27 mouse cellular contexts compared by ENCODE assay signal in genomic region chr17:22118770-22119169, GRCm38 (mm10). TPM values are rescaled to one million over a fixed set of nuclear protein-coding genes. Genes with fewer than 3 reads are reported as not detected.
A peak's percentile ranks its signal among the peaks of the same experiment; 100 is the strongest.
DNase-seq lines count a peak whose midpoint lies in the region; ATAC-seq and TF ChIP-seq lines count a peak whose summit lies in the region.
"Had no signal": no experiment of that assay in that cellular context is flagged by ENCODE, and none has a peak within 500 bp of the region (broad histone marks: within the 10 kb centered on the region; RNA-seq: fewer than 3 reads in every experiment).

No protein-coding gene starts in this region.

- H3K9ac ChIP-seq in ES-Bruce4 (ENCODE audit: low read depth, poor library complexity, severe bottlenecking), result no peak overlapping the region
- H3K9ac ChIP-seq in ES-E14 (ENCODE audit: insufficient read depth, low read depth, low read length, poor library complexity, severe bottlenecking), result no peak overlapping the region
- H3K9ac ChIP-seq in liver, embryonic 12.5 days, result no peak overlapping the region
- H3K9ac ChIP-seq: embryonic facial prominence, embryonic 13.5 days; embryonic facial prominence, embryonic 15.5 days; forebrain, embryonic 13.5 days; forebrain, embryonic 15.5 days; forebrain, postnatal 0 days had no signal

- DNase-seq in ES-E14 (ENCODE audit: low read depth, low spot score) (peak; percentile 61), WW6 (ENCODE audit: low read depth, low spot score) (peak; percentile 13)
- no peak for DNase-seq in layer of hippocampus, postnatal 10 days (ENCODE audit: low spot score in 2 of 2)
- no peak for DNase-seq in layer of hippocampus, postnatal 14 days (ENCODE audit: low spot score in 2 of 2)
- DNase-seq: adrenal gland, adult 8-10 months; adrenal gland, postnatal 25 days; B cell, adult 2 months; cerebellum, adult 11 months; cerebellum, adult 18-20 months; cerebellum, adult 8-10 months; cerebellum, adult 9-11 months; cerebellum, postnatal 14 days; cerebellum, postnatal 36 days; embryo, embryonic 11 days; forebrain, postnatal 0 days had no signal

- no peak for TF ChIP-seq POLR2A in ES-Bruce4 (IDR thresholded peaks at IDR 0.05; ENCODE audit: insufficient read depth, low read length)

- H3K36me3 ChIP-seq in ES-Bruce4 (ENCODE audit: control insufficient read depth, insufficient read depth, low read length, poor library complexity, severe bottlenecking), result no peaks in the 10 kb centered on the region
- no peaks in the 10 kb centered on the region for H3K36me3 ChIP-seq in ES-E14 (ENCODE audit: control insufficient read depth, insufficient read depth, low read length, poor library complexity, severe bottlenecking)
- H3K36me3 ChIP-seq in liver, embryonic 12.5 days, result no peaks in the 10 kb centered on the region
- H3K36me3 ChIP-seq: embryonic facial prominence, embryonic 13.5 days; embryonic facial prominence, embryonic 15.5 days; forebrain, embryonic 10.5 days; forebrain, embryonic 15.5 days had no signal

- H3K4me2 ChIP-seq in liver, embryonic 12.5 days, result no peak overlapping the region
- H3K4me2 ChIP-seq: embryonic facial prominence, embryonic 13.5 days; embryonic facial prominence, embryonic 15.5 days; forebrain, embryonic 13.5 days; forebrain, embryonic 15.5 days had no signal

- in situ Hi-C loops in ES-E14 (cut with MboI; ENCODE audit: low sequenced_read_pairs in 2 of 2, unreplicated experiment in 2 of 2), result no loop called here

- H3K9me3 ChIP-seq in ES-Bruce4 (replicated peaks; ENCODE audit: control insufficient read depth, insufficient read depth, low read length, poor library complexity, severe bottlenecking), result no peaks in the 10 kb centered on the region
- H3K9me3 ChIP-seq in ES-E14 (ENCODE audit: control insufficient read depth, insufficient read depth, low read depth, low read length), result no peaks in the 10 kb centered on the region; the same call in 1 of the 2 replicates
- H3K9me3 ChIP-seq in liver, embryonic 12.5 days (replicated peaks), result 0 out of 2 replicates have a peak, but pooled peaks cover 3% of the 10 kb centered on the region
- H3K9me3 ChIP-seq: embryonic facial prominence, embryonic 13.5 days; embryonic facial prominence, embryonic 15.5 days; forebrain, embryonic 15.5 days had no signal

- H3K27me3 ChIP-seq in ES-Bruce4 (ENCODE audit: control insufficient read depth, insufficient read depth, low read length, poor library complexity, severe bottlenecking), result no peaks in the 10 kb centered on the region
- H3K27me3 ChIP-seq in liver, embryonic 12.5 days (replicated peaks), result no peaks in the 10 kb centered on the region
- H3K27me3 ChIP-seq: CH12.LX; embryonic facial prominence, embryonic 13.5 days; embryonic facial prominence, embryonic 15.5 days; forebrain, embryonic 13.5 days; forebrain, embryonic 15.5 days had no signal

- ATAC-seq in liver, embryonic 12.5 days, result no peak
- ATAC-seq: activated CD4-positive, CD25-positive, alpha-beta regulatory T cell, adult 4 months; CD4-positive, CD25-positive, alpha-beta regulatory T cell, adult 4 months; forebrain, embryonic 13.5 days; forebrain, embryonic 15.5 days; forebrain, postnatal 0 days had no signal

- no peak overlapping the region for H3K4me3 ChIP-seq in ES-Bruce4 (ENCODE audit: low read depth, low read length)
- H3K4me3 ChIP-seq in ES-E14 (ENCODE audit: insufficient read depth in 1 of 2, low read depth in 1 of 2, low read length in 2 of 2, poor library complexity in 1 of 2, severe bottlenecking in 1 of 2), result no peak overlapping the region
- no peak overlapping the region for H3K4me3 ChIP-seq in liver, embryonic 12.5 days
- H3K4me3 ChIP-seq: embryonic facial prominence, embryonic 13.5 days; embryonic facial prominence, embryonic 15.5 days; erythroblast, embryonic 14.5 days; forebrain, embryonic 10.5 days; forebrain, embryonic 13.5 days; forebrain, embryonic 15.5 days had no signal

- no peak for TF ChIP-seq CTCF in ES-Bruce4 (IDR thresholded peaks at IDR 0.05; ENCODE audit: low read depth, low read length)

- H3K27ac ChIP-seq in ES-Bruce4 (ENCODE audit: insufficient read depth, low read length), result peak overlapping the region; percentile 96
- peak overlapping the region; percentile 52; the same call in 1 of the 2 replicates for H3K27ac ChIP-seq in ES-E14 (ENCODE audit: insufficient read depth, low read depth, low read length, poor library complexity, severe bottlenecking)
- no peak overlapping the region for H3K27ac ChIP-seq in liver, embryonic 12.5 days
- H3K27ac ChIP-seq: embryonic facial prominence, embryonic 13.5 days; embryonic facial prominence, embryonic 15.5 days; forebrain, embryonic 10.5 days; forebrain, embryonic 13.5 days; forebrain, embryonic 15.5 days had no signal

- peaks cover 3% of the 10 kb centered on the region for H3K4me1 ChIP-seq in ES-Bruce4 (ENCODE audit: control insufficient read depth, insufficient read depth, low read length)
- peaks cover 0 to 2% of the 10 kb centered on the region in 2 experiments; a peak in 2 of 4 replicates for H3K4me1 ChIP-seq in ES-E14 (ENCODE audit: control insufficient read depth in 2 of 2, insufficient read depth in 2 of 2, low read length in 2 of 2, poor library complexity in 1 of 2)
- H3K4me1 ChIP-seq in liver, embryonic 12.5 days, result no peaks in the 10 kb centered on the region
- H3K4me1 ChIP-seq: embryonic facial prominence, embryonic 13.5 days; embryonic facial prominence, embryonic 15.5 days; forebrain, embryonic 10.5 days; forebrain, embryonic 13.5 days; forebrain, embryonic 15.5 days had no signal

- TF ChIP-seq EP300 in ES-Bruce4 (IDR thresholded peaks at IDR 0.05; ENCODE audit: insufficient read depth, low read depth, low read length), result no peak

TF ChIP-seq in ES-E14, 5 proteins besides CTCF, POLR2A, EP300 and RAD21:
- TF ChIP-seq ZC3H11A (IDR thresholded peaks at IDR 0.05; ENCODE audit: borderline replicate concordance, low read depth, low read length), result no peak
- TF ChIP-seq MAFK (IDR thresholded peaks at IDR 0.05; ENCODE audit: insufficient read depth, low read depth, low read length), result no peak
- TF ChIP-seq HCFC1 (IDR thresholded peaks at IDR 0.05; ENCODE audit: borderline replicate concordance, insufficient read depth, low read length), result no peak
- TF ChIP-seq CHD2 (IDR thresholded peaks at IDR 0.05; ENCODE audit: low read depth, low read length), result no peak

RNA-seq across cellular contexts. Expression of gene Zfp947, which starts 47.2 kb away (rescaled TPM):
- 0.99 and 1.5 TPM in 2 replicates for polyA plus RNA-seq in ES-Bruce4 (2011; ENCODE audit: insufficient read depth, insufficient read length, low read depth, missing spikeins)
- 1.7 and 2.3 TPM in 2 replicates for total RNA-seq in ES-E14 (2012; rRNA removed)
- 0.68 and 0.77 TPM in 2 replicates for polyA plus RNA-seq in liver, embryonic 12.5 days (2016; fragmentation: Nextera tagmentation; extraction: Ambion mirVana)
- total RNA-seq in layer of hippocampus, postnatal 10 days (2021), result under 1 TPM; 0.53 to 0.60 TPM
- under 1 TPM; 0.21 to 0.90 TPM for total RNA-seq in layer of hippocampus, postnatal 14 days (2021)
- total RNA-seq: MEL had no signal
- polyA plus RNA-seq: erythroblast, embryonic 14.5 days had no signal

Comparison
In these comparisons a context has a peak if more than half of its experiments do, and no peak if none do; other contexts are left out.
1. DNase-seq: peak in ES-E14 (single experiment) and WW6 (single experiment); none in layer of hippocampus, postnatal 10 days (0 of 2) and layer of hippocampus, postnatal 14 days (0 of 2).